Comparison of ENCODE assay signal across 11 mouse cellular contexts in the genomic region with DNA sequence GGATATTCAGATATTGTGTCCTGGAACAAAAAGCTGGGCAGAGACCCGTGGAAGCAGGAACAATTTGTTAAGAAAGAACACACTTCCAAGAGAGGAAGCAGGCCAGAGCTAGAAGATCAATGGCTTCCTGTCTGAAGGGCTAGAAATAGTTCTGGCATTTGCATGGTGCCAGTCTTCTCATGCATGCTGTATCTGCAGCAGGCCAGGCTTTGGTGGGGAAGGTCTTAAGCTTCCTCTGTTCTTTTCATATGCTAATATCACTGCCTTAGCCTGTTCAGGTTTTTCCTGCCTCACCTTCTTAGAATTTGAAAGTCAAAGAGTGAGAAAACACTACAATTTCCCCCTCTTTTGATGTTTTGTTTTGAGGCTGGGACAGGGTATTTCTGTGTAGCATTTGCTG. TPM values are rescaled to one million over a fixed set of nuclear protein-coding genes. Genes with fewer than 3 reads are reported as not detected.
DNase-seq lines count a peak whose midpoint lies in the region; ATAC-seq lines count a peak whose summit lies in the region.
"Had no signal": no experiment of that assay in that cellular context is flagged by ENCODE, and none has a peak within 500 bp of the region (broad histone marks: within the 10 kb centered on the region; RNA-seq: fewer than 3 reads in every experiment).

No protein-coding gene starts in this region.

- H3K9me3 ChIP-seq in limb, embryonic 10.5 days (replicated peaks): no peaks in the 10 kb centered on the region

- DNase-seq in A20 (ENCODE audit: low read depth, low spot score): peak; percentile 63
- peak; percentile 17 for DNase-seq in CD4-positive helper T cell, adult 2 months (ENCODE audit: low read depth, low spot score)
- DNase-seq in kidney, postnatal 10 days: peak; percentile 10
- DNase-seq in embryo, embryonic 11 days: no peak
- DNase-seq in left cerebral cortex, adult 8-10 months (ENCODE audit: low spot score in 2 of 2): no peak
- DNase-seq in limb, embryonic 10.5 days (ENCODE audit: low spot score): no peak
- DNase-seq: cerebellum, adult 11-12 months; layer of hippocampus, adult 9-11 months had no signal

- peak; percentile 56 for ATAC-seq in activated CD4-positive, CD25-positive, alpha-beta regulatory T cell, adult 4 months
- ATAC-seq: forebrain, embryonic 14.5 days had no signal

- no peak overlapping the region for H3K4me3 ChIP-seq in limb, embryonic 10.5 days

- H3K36me3 ChIP-seq in limb, embryonic 10.5 days: no peaks in the 10 kb centered on the region

- H3K27ac ChIP-seq in limb, embryonic 10.5 days: no peak overlapping the region
- H3K27ac ChIP-seq: liver, embryonic 14.5 days had no signal

- no peaks in the 10 kb centered on the region for H3K4me1 ChIP-seq in limb, embryonic 10.5 days

- WGBS in limb, embryonic 10.5 days: 43% methylated on average over 1 of the region's 1 CpGs

- no peaks in the 10 kb centered on the region for H3K27me3 ChIP-seq in limb, embryonic 10.5 days (ENCODE audit: low read depth, poor library complexity, severe bottlenecking)

RNA-seq across cellular contexts. Expression of a gene that starts 1.9 kb away (rescaled TPM):
- 10 to 100 TPM; 44.0 to 54.8 TPM for polyA plus RNA-seq in activated CD4-positive, CD25-positive, alpha-beta regulatory T cell, adult 4 months (2017; shearing (Covaris generic))
- 10 to 100 TPM; 43.0 to 48.8 (median 45.5) TPM for total RNA-seq in left cerebral cortex, adult 8-10 months (2022)
- polyA plus RNA-seq in limb, embryonic 10.5 days (2016; fragmentation: Nextera tagmentation; extraction: Ambion mirVana): 14.6 and 15.2 TPM in 2 replicates

RNA-seq across cellular contexts. Expression of a gene that starts 27.0 kb away (rescaled TPM):
- 10 to 100 TPM; 35.1 to 62.2 TPM for polyA plus RNA-seq in activated CD4-positive, CD25-positive, alpha-beta regulatory T cell, adult 4 months (2017; shearing (Covaris generic))
- 10 to 100 TPM in 2 of 4 experiments, 1 to 10 TPM in 2; 8.0 to 12.6 (median 10.3) TPM for total RNA-seq in left cerebral cortex, adult 8-10 months (2022)
- polyA plus RNA-seq in limb, embryonic 10.5 days (2016; fragmentation: Nextera tagmentation; extraction: Ambion mirVana): 32.6 and 36.2 TPM in 2 replicates

Comparison
In these comparisons a context has a peak if more than half of its experiments do, and no peak if none do; other contexts are left out.
1. DNase-seq: peak in A20 (single experiment), CD4-positive helper T cell, adult 2 months (single experiment) and kidney, postnatal 10 days (single experiment); none in embryo, embryonic 11 days (single experiment), left cerebral cortex, adult 8-10 months (0 of 2) and limb, embryonic 10.5 days (single experiment).